Mouse (Mus musculus): ENCODE data around the gene Eno3. TPM values are rescaled to one million over a fixed set of nuclear protein-coding genes. Genes with fewer than 3 reads are reported as not detected.

The Eno3 gene
- 1 to 10 TPM; 7.0 to 9.0 TPM for total RNA-seq (2021)

GRCm38 (mm10) chr11:70656964-70657363 lies at the start of gene Eno3:
Gene Eno3 (plus strand): TSS chr11:70657202.
- intact Hi-C loops (cut with DNase I) = no loop called here

GRCm38 (mm10) chr11:70607611-70608010 lies 49.4 kb upstream of the Eno3 start:
- DNase-seq (ENCODE audit: low spot score in 2 of 2) = no peak
- intact Hi-C loops (cut with DNase I) = no loop called here

More at GRCm38 (mm10) chr11:70656964-70657363, at the start of gene Eno3:
- no peak for DNase-seq (ENCODE audit: low spot score in 2 of 2)

GRCm38 (mm10) chr11:70608381-70609066 lies 48.5 kb upstream of the Eno3 start:
- intact Hi-C loops (cut with DNase I) = no loop called here

GRCm38 (mm10) chr11:70610752-70611151 lies 46.2 kb upstream of the Eno3 start:
- no peak for DNase-seq (ENCODE audit: low spot score in 2 of 2)
- intact Hi-C loops (cut with DNase I) = no loop called here

More at GRCm38 (mm10) chr11:70608381-70609066, 48.5 kb upstream of the Eno3 start:
- DNase-seq (ENCODE audit: low spot score in 2 of 2) = no peak

GRCm38 (mm10) chr11:70612505-70612904 lies 44.5 kb upstream of the Eno3 start:
- intact Hi-C loops (cut with DNase I) = no loop called here
- DNase-seq (ENCODE audit: low spot score in 2 of 2) = no peak

GRCm38 (mm10) chr11:70615074-70615473 lies 41.9 kb upstream of the Eno3 start:
- DNase-seq (ENCODE audit: low spot score in 2 of 2) = peak in 1 of 2 experiments; percentile 43
- intact Hi-C loops (cut with DNase I) = no loop called here

- intact Hi-C loops (cut with DNase I) = no loop called here
- DNase-seq (ENCODE audit: low spot score in 2 of 2) = no peak
Observed at GRCm38 (mm10) chr11:70615516-70616093, 41.4 kb upstream of the Eno3 start, which contains the start of gene 4930544D05Rik. Gene 4930544D05Rik (plus strand): TSS chr11:70615848.

GRCm38 (mm10) chr11:70619101-70619500 lies 37.9 kb upstream of the Eno3 start, which contains the start of gene Chrne:
Gene Chrne (minus strand): TSS chr11:70619216.
- intact Hi-C loops (cut with DNase I) = no loop called here
- no peak for DNase-seq (ENCODE audit: low spot score in 2 of 2)

GRCm38 (mm10) chr11:70621972-70622814 lies 34.8 kb upstream of the Eno3 start:
- intact Hi-C loops (cut with DNase I) = no loop called here

GRCm38 (mm10) chr11:70623053-70623742 lies 33.8 kb upstream of the Eno3 start:
- intact Hi-C loops (cut with DNase I) = no loop called here
- DNase-seq (ENCODE audit: low spot score in 2 of 2) = no peak

More at GRCm38 (mm10) chr11:70621972-70622814, 34.8 kb upstream of the Eno3 start:
- no peak for DNase-seq (ENCODE audit: low spot score in 2 of 2)

- intact Hi-C loops (cut with DNase I) = no loop called here
- no peak for DNase-seq (ENCODE audit: low spot score in 2 of 2)
Observed at GRCm38 (mm10) chr11:70625473-70625872, 31.5 kb upstream of the Eno3 start.

GRCm38 (mm10) chr11:70626877-70627276 lies 30.1 kb upstream of the Eno3 start:
- intact Hi-C loops (cut with DNase I) = no loop called here
- DNase-seq (ENCODE audit: low spot score in 2 of 2) = no peak

GRCm38 (mm10) chr11:70628431-70628830 lies 28.6 kb upstream of the Eno3 start:
- intact Hi-C loops (cut with DNase I) = loop anchor here (2.0 kb wide), 1 partner anchor 126 kb away; no protein-coding TSS in a partner anchor
- no peak for DNase-seq (ENCODE audit: low spot score in 2 of 2)

GRCm38 (mm10) chr11:70629557-70629956 lies 27.4 kb upstream of the Eno3 start:
- intact Hi-C loops (cut with DNase I) = loop anchor here (2.0 kb wide), 1 partner anchor 125 kb away; no protein-coding TSS in a partner anchor
- DNase-seq (ENCODE audit: low spot score in 2 of 2) = no peak

- intact Hi-C loops (cut with DNase I) = no loop called here
- DNase-seq (ENCODE audit: low spot score in 2 of 2) = no peak
Observed at GRCm38 (mm10) chr11:70630129-70630528, 26.9 kb upstream of the Eno3 start.

- intact Hi-C loops (cut with DNase I) = no loop called here
- no peak for DNase-seq (ENCODE audit: low spot score in 2 of 2)
Observed at GRCm38 (mm10) chr11:70635601-70636000, 21.4 kb upstream of the Eno3 start.

- no peak for DNase-seq (ENCODE audit: low spot score in 2 of 2)
- intact Hi-C loops (cut with DNase I) = no loop called here
Observed at GRCm38 (mm10) chr11:70637764-70638163, 19.2 kb upstream of the Eno3 start.

GRCm38 (mm10) chr11:70638293-70638692 lies 18.7 kb upstream of the Eno3 start:
- intact Hi-C loops (cut with DNase I) = no loop called here
- DNase-seq (ENCODE audit: low spot score in 2 of 2) = no peak

- DNase-seq (ENCODE audit: low spot score in 2 of 2) = no peak
- intact Hi-C loops (cut with DNase I) = no loop called here
Observed at GRCm38 (mm10) chr11:70638714-70639278, 18.2 kb upstream of the Eno3 start, which contains the start of gene Gp1ba. Gene Gp1ba (plus strand): TSS chr11:70639122.
